Mouse (Mus musculus): ENCODE results near the gene Gm9844. TPM values are rescaled to one million over a fixed set of nuclear protein-coding genes. Genes with fewer than 3 reads are reported as not detected.

Gene Gm9844
- polyA plus RNA-seq, 1 experiment from 2014 or later: 28.6 TPM

GRCm38 (mm10) chr7:24856460-24857120 lies 5.4 kb upstream of the Gm9844 start:
- no peak for ATAC-seq
- no peaks in the 10 kb centered on the region for H3K9me3 ChIP-seq (replicated peaks; ENCODE audit: control insufficient read depth, low read length, poor library complexity, severe bottlenecking)
- H3K27me3 ChIP-seq (ENCODE audit: control insufficient read depth, insufficient read depth, low read depth, low read length): no peaks in the 10 kb centered on the region
- H3K27ac ChIP-seq (ENCODE audit: low read length): no peak overlapping the region
- H3K36me3 ChIP-seq (ENCODE audit: control insufficient read depth, insufficient read depth, low read length): no peaks in the 10 kb centered on the region
- H3K4me1 ChIP-seq (ENCODE audit: control insufficient read depth, insufficient read depth, low read length): no peaks in the 10 kb centered on the region
- WGBS: 32% methylated on average over 6 of the region's 6 CpGs
- no peak overlapping the region for H3K4me3 ChIP-seq (ENCODE audit: low read depth, low read length)
- H3K4me2 ChIP-seq (ENCODE audit: low read length): no peak overlapping the region
- H3K9ac ChIP-seq (ENCODE audit: low read depth, low read length): no peak overlapping the region

DNA sequence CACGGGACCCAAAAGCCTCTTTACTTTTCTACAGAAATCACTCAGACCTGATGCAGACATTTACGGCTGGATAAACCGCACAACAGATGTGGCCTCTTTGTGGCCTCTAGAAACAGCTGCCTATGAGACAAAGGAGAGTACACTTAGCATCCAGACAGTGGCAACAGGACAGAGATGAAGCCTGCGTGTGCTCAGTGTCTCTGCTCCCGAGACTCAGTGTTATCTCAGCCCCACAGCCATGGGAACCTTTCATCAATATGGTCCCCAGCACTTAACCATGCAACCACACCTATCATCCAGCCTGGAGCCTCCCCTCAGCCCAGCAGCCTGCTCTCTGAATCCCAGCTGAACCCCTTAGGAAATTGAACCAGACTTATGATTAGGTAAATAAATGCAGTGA lies 2.8 kb upstream of the Gm9844 start:
- WGBS: 74% methylated on average over 5 of the region's 5 CpGs
- Histone ChIP-seq H3K36me3 (ENCODE audit: control insufficient read depth, insufficient read depth, low read length) (no peaks in the 10 kb centered on the region), H3K9me3 (replicated peaks; ENCODE audit: control insufficient read depth, low read length, poor library complexity, severe bottlenecking) (no peaks in the 10 kb centered on the region), H3K27ac (ENCODE audit: low read length) (no peak overlapping the region), H3K9ac (ENCODE audit: low read depth, low read length) (no peak overlapping the region), H3K4me2 (ENCODE audit: low read length) (no peak overlapping the region), H3K27me3 (ENCODE audit: control insufficient read depth, insufficient read depth, low read depth, low read length) (no peaks in the 10 kb centered on the region), H3K4me1 (ENCODE audit: control insufficient read depth, insufficient read depth, low read length) (no peaks in the 10 kb centered on the region), H3K4me3 (ENCODE audit: low read depth, low read length) (no peak overlapping the region)
- ATAC-seq: no peak

DNA sequence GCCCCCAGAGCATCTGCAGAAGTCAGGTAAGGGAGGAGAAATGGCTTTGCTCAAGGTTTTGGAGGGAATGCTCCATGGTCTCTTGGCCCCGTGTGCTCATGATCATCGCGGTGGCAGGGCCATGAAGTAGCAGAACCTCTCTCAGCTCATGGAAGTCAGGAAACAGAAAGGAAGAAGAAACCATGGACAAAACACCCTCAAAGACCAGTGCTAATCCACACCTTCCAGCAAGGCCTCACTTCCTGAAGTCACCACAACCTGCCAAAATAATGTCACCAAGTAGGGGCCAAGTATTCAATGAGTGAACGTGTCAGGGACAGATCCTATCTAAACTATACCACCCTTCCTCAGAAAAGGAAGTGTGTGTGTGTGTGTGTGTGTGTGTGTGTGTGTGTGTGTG lies 840 bp downstream of the Gm9844 start:
- Histone ChIP-seq H3K4me2 (ENCODE audit: low read length) (no peak overlapping the region), H3K36me3 (ENCODE audit: control insufficient read depth, insufficient read depth, low read length) (no peaks in the 10 kb centered on the region), H3K9ac (ENCODE audit: low read depth, low read length) (no peak overlapping the region), H3K27ac (ENCODE audit: low read length) (no peak overlapping the region), H3K9me3 (replicated peaks; ENCODE audit: control insufficient read depth, low read length, poor library complexity, severe bottlenecking) (no peaks in the 10 kb centered on the region), H3K4me1 (ENCODE audit: control insufficient read depth, insufficient read depth, low read length) (no peaks in the 10 kb centered on the region), H3K27me3 (ENCODE audit: control insufficient read depth, insufficient read depth, low read depth, low read length) (no peaks in the 10 kb centered on the region), H3K4me3 (ENCODE audit: low read depth, low read length) (no peak overlapping the region)
- no peak for ATAC-seq
- WGBS: 92% methylated on average over 4 of the region's 4 CpGs

DNA sequence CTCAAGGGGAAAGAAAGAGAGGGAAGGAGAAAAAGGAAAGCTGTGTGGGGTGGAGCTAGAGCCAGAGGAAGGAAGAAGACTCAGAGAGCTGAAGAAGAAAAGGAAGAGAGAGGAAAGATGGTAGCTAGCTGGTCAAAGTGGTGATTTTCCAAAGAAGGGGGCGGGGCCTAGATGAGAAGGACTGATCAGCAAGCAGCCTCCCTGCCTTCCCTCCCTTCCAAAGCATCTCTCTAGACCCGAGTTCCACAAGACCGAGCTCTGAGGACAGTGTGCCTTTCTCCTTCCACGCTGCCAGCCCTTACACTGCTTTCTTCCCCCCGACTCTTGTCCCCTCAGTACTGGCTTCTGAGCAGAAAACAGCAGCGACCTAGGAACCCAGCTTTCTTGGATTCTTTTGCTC lies 2.1 kb downstream of the Gm9844 start:
- Histone ChIP-seq H3K4me1 (ENCODE audit: control insufficient read depth, insufficient read depth, low read length) (no peaks in the 10 kb centered on the region), H3K36me3 (ENCODE audit: control insufficient read depth, insufficient read depth, low read length) (no peaks in the 10 kb centered on the region), H3K9ac (ENCODE audit: low read depth, low read length) (no peak overlapping the region), H3K27ac (ENCODE audit: low read length) (no peak overlapping the region), H3K9me3 (replicated peaks; ENCODE audit: control insufficient read depth, low read length, poor library complexity, severe bottlenecking) (no peaks in the 10 kb centered on the region), H3K4me3 (ENCODE audit: low read depth, low read length) (no peak overlapping the region), H3K27me3 (ENCODE audit: control insufficient read depth, insufficient read depth, low read depth, low read length) (no peaks in the 10 kb centered on the region), H3K4me2 (ENCODE audit: low read length) (no peak overlapping the region)
- no peak for ATAC-seq
- WGBS: 31% methylated on average over 6 of the region's 6 CpGs

GRCm38 (mm10) chr7:24869080-24869479 lies 7.1 kb downstream of the Gm9844 start:
- 30% methylated on average over 17 of the region's 17 CpGs for WGBS
- H3K27ac ChIP-seq (ENCODE audit: low read length): no peak overlapping the region

GRCm38 (mm10) chr7:24869532-24870165 lies 7.6 kb downstream of the Gm9844 start, which contains the start of the genes Lypd4 and Dmrtc2:
Lypd4 (minus strand) TSS chr7:24869941.
Dmrtc2 (plus strand) TSS chr7:24870057.
- no peak within 1 kb of the TSS for H3K9ac ChIP-seq (ENCODE audit: low read depth, low read length)
- H3K27me3 ChIP-seq (ENCODE audit: control insufficient read depth, insufficient read depth, low read depth, low read length): no peaks in the 10 kb centered on the region
- no peak for ATAC-seq
- H3K36me3 ChIP-seq (ENCODE audit: control insufficient read depth, insufficient read depth, low read length): no peaks in the 10 kb centered on the region
- no peaks in the 10 kb centered on the region for H3K4me1 ChIP-seq (ENCODE audit: control insufficient read depth, insufficient read depth, low read length)
- no peak within 1 kb of the TSS for H3K27ac ChIP-seq (ENCODE audit: low read length)
- H3K4me3 ChIP-seq (ENCODE audit: low read depth, low read length): no peak within 1 kb of the TSS
- no peak within 1 kb of the TSS for H3K4me2 ChIP-seq (ENCODE audit: low read length)
- no peaks in the 10 kb centered on the region for H3K9me3 ChIP-seq (replicated peaks; ENCODE audit: control insufficient read depth, low read length, poor library complexity, severe bottlenecking)
- 55% methylated on average over 41 of the region's 41 CpGs for WGBS

More at GRCm38 (mm10) chr7:24869080-24869479, 7.1 kb downstream of the Gm9844 start:
- Histone ChIP-seq H3K4me1 (ENCODE audit: control insufficient read depth, insufficient read depth, low read length) (no peaks in the 10 kb centered on the region), H3K9ac (ENCODE audit: low read depth, low read length) (no peak overlapping the region), H3K4me3 (ENCODE audit: low read depth, low read length) (no peak overlapping the region), H3K9me3 (replicated peaks; ENCODE audit: control insufficient read depth, low read length, poor library complexity, severe bottlenecking) (no peaks in the 10 kb centered on the region), H3K4me2 (ENCODE audit: low read length) (no peak overlapping the region), H3K36me3 (ENCODE audit: control insufficient read depth, insufficient read depth, low read length) (no peaks in the 10 kb centered on the region), H3K27me3 (ENCODE audit: control insufficient read depth, insufficient read depth, low read depth, low read length) (no peaks in the 10 kb centered on the region)
- ATAC-seq: no peak

DNA sequence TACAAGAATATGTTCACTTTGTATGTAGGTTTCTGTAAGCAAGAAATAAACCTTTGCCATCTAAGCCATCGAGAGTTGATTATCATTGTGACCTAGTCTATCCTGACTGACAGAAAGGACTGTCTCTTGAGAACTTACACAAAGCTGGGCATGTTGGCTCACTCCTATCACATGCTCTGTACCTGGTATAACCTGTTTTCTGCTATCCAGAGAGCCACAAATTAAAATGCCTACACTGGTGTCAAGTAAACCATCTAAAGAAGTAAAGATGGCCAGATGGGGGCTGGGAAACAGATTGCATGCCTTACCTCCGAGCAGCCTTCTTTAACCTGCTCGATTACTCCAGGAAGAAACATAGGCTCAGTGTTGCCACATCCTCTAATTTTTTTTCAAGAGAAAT lies 15.6 kb downstream of the Gm9844 start:
- no peak overlapping the region for H3K9ac ChIP-seq (ENCODE audit: low read depth, low read length)
- H3K4me1 ChIP-seq (ENCODE audit: control insufficient read depth, insufficient read depth, low read length): no peaks in the 10 kb centered on the region
- H3K4me2 ChIP-seq (ENCODE audit: low read length): no peak overlapping the region
- WGBS: 88% methylated on average over 3 of the region's 3 CpGs
- no peaks in the 10 kb centered on the region for H3K27me3 ChIP-seq (ENCODE audit: control insufficient read depth, insufficient read depth, low read depth, low read length)
- no peak for ATAC-seq
- H3K27ac ChIP-seq (ENCODE audit: low read length): no peak overlapping the region
- no peaks in the 10 kb centered on the region for H3K36me3 ChIP-seq (ENCODE audit: control insufficient read depth, insufficient read depth, low read length)
- H3K4me3 ChIP-seq (ENCODE audit: low read depth, low read length): no peak overlapping the region
- H3K9me3 ChIP-seq (replicated peaks; ENCODE audit: control insufficient read depth, low read length, poor library complexity, severe bottlenecking): no peaks in the 10 kb centered on the region

GRCm38 (mm10) chr7:24879620-24880019 lies 17.6 kb downstream of the Gm9844 start:
- no peaks in the 10 kb centered on the region for H3K36me3 ChIP-seq (ENCODE audit: control insufficient read depth, insufficient read depth, low read length)
- no peak for ATAC-seq
- H3K4me2 ChIP-seq (ENCODE audit: low read length): no peak overlapping the region
- 14% methylated on average over 2 of the region's 2 CpGs for WGBS
- H3K27me3 ChIP-seq (ENCODE audit: control insufficient read depth, insufficient read depth, low read depth, low read length): no peaks in the 10 kb centered on the region
- no peak overlapping the region for H3K27ac ChIP-seq (ENCODE audit: low read length)
- no peak overlapping the region for H3K9ac ChIP-seq (ENCODE audit: low read depth, low read length)
- no peaks in the 10 kb centered on the region; the same call in 1 of the 2 replicates for H3K4me1 ChIP-seq (ENCODE audit: control insufficient read depth, insufficient read depth, low read length)
- H3K9me3 ChIP-seq (replicated peaks; ENCODE audit: control insufficient read depth, low read length, poor library complexity, severe bottlenecking): no peaks in the 10 kb centered on the region
- H3K4me3 ChIP-seq (ENCODE audit: low read depth, low read length): no peak overlapping the region

- H3K4me3 ChIP-seq (ENCODE audit: low read depth, low read length): no peak overlapping the region
- no peak for ATAC-seq
- no peak overlapping the region for H3K4me2 ChIP-seq (ENCODE audit: low read length)
- H3K9me3 ChIP-seq (replicated peaks; ENCODE audit: control insufficient read depth, low read length, poor library complexity, severe bottlenecking): no peaks in the 10 kb centered on the region
- H3K36me3 ChIP-seq (ENCODE audit: control insufficient read depth, insufficient read depth, low read length): peaks cover 3% of the 10 kb centered on the region; the same call in 1 of the 2 replicates
- no peak overlapping the region for H3K9ac ChIP-seq (ENCODE audit: low read depth, low read length)
- H3K27ac ChIP-seq (ENCODE audit: low read length): no peak overlapping the region
- no peaks in the 10 kb centered on the region for H3K27me3 ChIP-seq (ENCODE audit: control insufficient read depth, insufficient read depth, low read depth, low read length)
- WGBS: 92% methylated on average over 9 of the region's 9 CpGs
- peaks cover 19% of the 10 kb centered on the region for H3K4me1 ChIP-seq (ENCODE audit: control insufficient read depth, insufficient read depth, low read length)
Observed at GRCm38 (mm10) chr7:24882416-24883199, 20.6 kb downstream of the Gm9844 start.

Measured in midbrain, embryonic 16.5 days (tissue).